Comparison of ENCODE assay signal across 15 mouse cellular contexts in genomic region chr1:73792311-73792710, GRCm38 (mm10).
"Had no signal": no experiment of that assay in that cellular context is flagged by ENCODE, and none has a peak within 500 bp of the region (broad histone marks: within the 10 kb centered on the region; RNA-seq: fewer than 3 reads in every experiment).

No protein-coding gene starts in this region.

- H3K36me3 ChIP-seq: neural tube, embryonic 13.5 days; neural tube, embryonic 15.5 days; stomach, embryonic 15.5 days had no signal

- H3K9ac ChIP-seq: neural tube, embryonic 13.5 days; neural tube, embryonic 15.5 days; stomach, embryonic 15.5 days had no signal

- H3K27ac ChIP-seq: neural tube, embryonic 13.5 days; neural tube, embryonic 15.5 days; stomach, embryonic 15.5 days; stomach, postnatal 0 days had no signal

- DNase-seq: right cerebral cortex, adult 18-20 months; right cerebral cortex, postnatal 14 days; right cerebral cortex, postnatal 25 days; right cerebral cortex, postnatal 4 days; spleen, adult 18-20 months; thymus, adult 18-20 months; thymus, adult 2 months; thymus, postnatal 14 days; thymus, postnatal 25 days; thymus, postnatal 36 days; thymus, postnatal 4 days had no signal

- H3K4me2 ChIP-seq: neural tube, embryonic 13.5 days; neural tube, embryonic 15.5 days; stomach, embryonic 15.5 days had no signal

- H3K9me3 ChIP-seq: neural tube, embryonic 13.5 days; neural tube, embryonic 15.5 days; stomach, embryonic 15.5 days had no signal

- H3K4me3 ChIP-seq: neural tube, embryonic 13.5 days; neural tube, embryonic 15.5 days; stomach, embryonic 15.5 days had no signal

- H3K4me1 ChIP-seq: neural tube, embryonic 15.5 days had no signal

- H3K27me3 ChIP-seq: neural tube, embryonic 13.5 days; neural tube, embryonic 15.5 days; stomach, embryonic 15.5 days had no signal
